8 mouse cellular contexts compared by ENCODE assay signal in the genomic region with DNA sequence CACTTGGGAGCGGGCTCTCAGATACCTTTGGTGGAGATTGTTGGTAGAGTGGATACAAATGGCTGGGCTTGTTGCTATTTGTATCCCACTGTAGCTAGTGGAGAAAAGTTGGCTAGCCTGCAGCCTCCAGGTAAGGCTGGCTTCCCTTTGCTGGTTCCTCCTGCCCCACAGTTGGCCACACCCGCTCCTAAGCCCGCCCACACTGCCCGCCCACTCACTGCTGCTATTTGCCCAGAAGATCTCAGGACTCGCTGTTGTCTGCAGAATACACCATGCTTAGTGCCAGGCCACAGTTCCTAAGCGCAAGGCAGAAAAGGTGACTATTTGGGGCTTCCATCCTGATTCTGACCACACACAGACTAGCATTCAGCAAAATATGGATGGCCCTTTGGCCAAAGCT. TPM values are rescaled to one million over a fixed set of nuclear protein-coding genes. Genes with fewer than 3 reads are reported as not detected.
DNase-seq lines count a peak whose midpoint lies in the region; ATAC-seq and TF ChIP-seq lines count a peak whose summit lies in the region.

No protein-coding gene starts in this region.

- H3K9ac ChIP-seq in heart, adult 2 months (ENCODE audit: low read depth, low read length), result no peak overlapping the region
- no peak overlapping the region for H3K9ac ChIP-seq in heart, embryonic 12.5 days

- no peak for TF ChIP-seq POLR2A in heart, adult 2 months (IDR thresholded peaks at IDR 0.05; ENCODE audit: insufficient read depth, low read depth, low read length)

- peak; percentile 55 to 71 for DNase-seq in heart, adult 2 months
- DNase-seq in CD4-positive helper T cell, adult 2 months (ENCODE audit: low read depth, low spot score), result peak; percentile 84
- peak; percentile 69 to 82 for DNase-seq in cerebellum, adult 18-20 months
- peak; percentile 82 for DNase-seq in kidney, adult 9 months
- peak; percentile 68 for DNase-seq in lung, postnatal 10 days
- peak; percentile 48 to 65 for DNase-seq in thymus, adult 18-20 months
- DNase-seq in gastrocnemius, adult 18-20 months (ENCODE audit: low spot score), result no peak

- TF ChIP-seq EP300 in heart, adult 2 months (IDR thresholded peaks at IDR 0.05; ENCODE audit: insufficient read depth, low read depth, low read length), result no peak

- no peaks in the 10 kb centered on the region for H3K9me3 ChIP-seq in heart, embryonic 12.5 days (replicated peaks)

- H3K4me3 ChIP-seq in heart, adult 2 months, result no peak overlapping the region
- no peak overlapping the region for H3K4me3 ChIP-seq in heart, embryonic 12.5 days

- ATAC-seq in heart, embryonic 12.5 days (ENCODE audit: insufficient number of reproducible peaks, low FRiP score), result no peak

- WGBS in heart, adult 2 months, result 41% methylated on average over 6 of the region's 6 CpGs
- WGBS in heart, embryonic 12.5 days, result 23% methylated on average over 6 of the region's 6 CpGs

- H3K4me2 ChIP-seq in heart, embryonic 12.5 days, result no peak overlapping the region; the same call in 1 of the 2 replicates

- H3K4me1 ChIP-seq in heart, adult 2 months (ENCODE audit: control insufficient read depth, insufficient read depth, low read length), result peaks cover 13% of the 10 kb centered on the region
- H3K4me1 ChIP-seq in heart, embryonic 12.5 days (replicated peaks), result peaks cover 44% of the 10 kb centered on the region

- TF ChIP-seq CTCF in heart, adult 2 months (IDR thresholded peaks at IDR 0.05), result no peak

- no peaks in the 10 kb centered on the region for H3K79me2 ChIP-seq in heart, adult 2 months (replicated peaks; ENCODE audit: control insufficient read depth, insufficient read depth, low read length)

- H3K36me3 ChIP-seq in heart, adult 2 months (ENCODE audit: control insufficient read depth, insufficient read depth, low read length), result no peaks in the 10 kb centered on the region
- H3K36me3 ChIP-seq in heart, embryonic 12.5 days, result peaks cover 10% of the 10 kb centered on the region; the same call in 1 of the 2 replicates

- H3K27ac ChIP-seq in heart, adult 2 months, result no peak overlapping the region
- H3K27ac ChIP-seq in heart, embryonic 12.5 days (ENCODE audit: poor library complexity, severe bottlenecking), result no peak overlapping the region

- no peaks in the 10 kb centered on the region for H3K27me3 ChIP-seq in heart, adult 2 months (ENCODE audit: control insufficient read depth, insufficient read depth, low read length)
- H3K27me3 ChIP-seq in heart, embryonic 12.5 days (replicated peaks), result no peaks in the 10 kb centered on the region

- intact Hi-C loops in heart, adult 2 months (cut with DNase I), result no loop called here

RNA-seq across cellular contexts. Expression of a gene that starts 5.0 kb away (rescaled TPM):
- total RNA-seq in heart, adult 2 months (2021), result 10 to 100 TPM; 67.6 to 71.1 TPM
- 78.9 and 118 TPM in 2 replicates for polyA plus RNA-seq in heart, adult 2 months (2012; rRNA removed)
- polyA plus RNA-seq in heart, embryonic 12.5 days (2016; fragmentation: Nextera tagmentation; extraction: Ambion mirVana), result 89.4 and 90.6 TPM in 2 replicates
- 10 to 100 TPM; 71.6 to 77.3 TPM for total RNA-seq in gastrocnemius, adult 18-20 months (2021)

RNA-seq across cellular contexts. Expression of a gene that starts 8.1 kb away (rescaled TPM):
- 1 to 10 TPM; 4.0 to 7.5 TPM for total RNA-seq in heart, adult 2 months (2021)
- polyA plus RNA-seq in heart, adult 2 months (2012; rRNA removed), result 12.2 and 21.3 TPM in 2 replicates
- 3.9 and 7.8 TPM in 2 replicates for polyA plus RNA-seq in heart, embryonic 12.5 days (2016; fragmentation: Nextera tagmentation; extraction: Ambion mirVana)
- total RNA-seq in gastrocnemius, adult 18-20 months (2021), result 1 to 10 TPM; 2.6 to 3.2 TPM

RNA-seq across cellular contexts. Expression of a gene that starts 15.6 kb away (rescaled TPM):
- total RNA-seq in heart, adult 2 months (2021), result 1 to 10 TPM; 2.1 to 2.3 TPM
- 2.3 and 7.6 TPM in 2 replicates for polyA plus RNA-seq in heart, adult 2 months (2012; rRNA removed)
- polyA plus RNA-seq in heart, embryonic 12.5 days (2016; fragmentation: Nextera tagmentation; extraction: Ambion mirVana), result 0.21 TPM in 1 of 2 replicates, not detected in the other
- under 1 TPM; 0.17 to 0.53 TPM for total RNA-seq in gastrocnemius, adult 18-20 months (2021)

RNA-seq across cellular contexts. Expression of a gene that starts 25.4 kb away (rescaled TPM):
- total RNA-seq in heart, adult 2 months (2021), result 1 to 10 TPM; 1.6 to 2.2 TPM
- 8.9 and 19.1 TPM in 2 replicates for polyA plus RNA-seq in heart, adult 2 months (2012; rRNA removed)
- 0.33 and 0.41 TPM in 2 replicates for polyA plus RNA-seq in heart, embryonic 12.5 days (2016; fragmentation: Nextera tagmentation; extraction: Ambion mirVana)
- under 1 TPM; 0.16 to 0.78 TPM for total RNA-seq in gastrocnemius, adult 18-20 months (2021)

RNA-seq across cellular contexts. Expression of a gene that starts 35.3 kb away (rescaled TPM):
- under 1 TPM; 0.20 to 0.29 TPM for total RNA-seq in heart, adult 2 months (2021)
- polyA plus RNA-seq in heart, adult 2 months (2012; rRNA removed), result 0.79 and 3.2 TPM in 2 replicates
- polyA plus RNA-seq in heart, embryonic 12.5 days (2016; fragmentation: Nextera tagmentation; extraction: Ambion mirVana), result 0.26 and 0.37 TPM in 2 replicates
- not detected for total RNA-seq in gastrocnemius, adult 18-20 months (2021)
